Mouse (Mus musculus): ENCODE results near the gene Ric8a. TPM values are rescaled to one million over a fixed set of nuclear protein-coding genes. Genes with fewer than 3 reads are reported as not detected.
"Not testable (repeated sequence)": the region's sequence is repeated elsewhere in the genome, so short reads cannot be mapped to it uniquely, and the experiment has no call there.

Ric8a gene
- total and polyA plus RNA-seq, 2 experiments from 2014 or later, result 91.8 to 98.8 TPM

GRCm38 (mm10) chr7:140874224-140874623, 17.5 kb downstream of the Ric8a start:
- no peak overlapping the region for H3K9ac ChIP-seq
- no peaks in the 10 kb centered on the region for H3K4me1 ChIP-seq (ENCODE audit: insufficient read depth)
- H3K4me3 ChIP-seq (ENCODE audit: low read depth, low read length), result no peak overlapping the region
- no peaks in the 10 kb centered on the region for H3K27me3 ChIP-seq (ENCODE audit: insufficient read depth, low read length)
- H3K9me3 ChIP-seq (ENCODE audit: low read length), result no peaks in the 10 kb centered on the region
- no peak for DNase-seq
- ATAC-seq, result no peak
- 91% methylated on average over 4 of the region's 4 CpGs for WGBS
- no peak overlapping the region for H3K4me2 ChIP-seq (ENCODE audit: low read depth)
- TF ChIP-seq CTCF (IDR thresholded peaks at IDR 0.05; ENCODE audit: low read depth), result no peak
- H3K27ac ChIP-seq (ENCODE audit: low read depth, low read length), result no peak overlapping the region
- peaks cover 19% of the 10 kb centered on the region for H3K36me3 ChIP-seq (ENCODE audit: insufficient read depth)

GRCm38 (mm10) chr7:140877364-140877763, 20.6 kb downstream of the Ric8a start:
- Histone ChIP-seq H3K4me1 (ENCODE audit: insufficient read depth) (no peaks in the 10 kb centered on the region), H3K4me2 (ENCODE audit: low read depth) (no peak overlapping the region), H3K27ac (ENCODE audit: low read depth, low read length) (no peak overlapping the region), H3K4me3 (ENCODE audit: low read depth, low read length) (no peak overlapping the region), H3K9ac (no peak overlapping the region), H3K9me3 (ENCODE audit: low read length) (no peaks in the 10 kb centered on the region), H3K36me3 (ENCODE audit: insufficient read depth) (peaks cover 19% of the 10 kb centered on the region), H3K27me3 (ENCODE audit: insufficient read depth, low read length) (no peaks in the 10 kb centered on the region)
- DNase-seq (no peak), ATAC-seq (no peak)
- no peak for TF ChIP-seq CTCF (IDR thresholded peaks at IDR 0.05; ENCODE audit: low read depth)
- 85% methylated on average over 6 of the region's 6 CpGs for WGBS

DNA sequence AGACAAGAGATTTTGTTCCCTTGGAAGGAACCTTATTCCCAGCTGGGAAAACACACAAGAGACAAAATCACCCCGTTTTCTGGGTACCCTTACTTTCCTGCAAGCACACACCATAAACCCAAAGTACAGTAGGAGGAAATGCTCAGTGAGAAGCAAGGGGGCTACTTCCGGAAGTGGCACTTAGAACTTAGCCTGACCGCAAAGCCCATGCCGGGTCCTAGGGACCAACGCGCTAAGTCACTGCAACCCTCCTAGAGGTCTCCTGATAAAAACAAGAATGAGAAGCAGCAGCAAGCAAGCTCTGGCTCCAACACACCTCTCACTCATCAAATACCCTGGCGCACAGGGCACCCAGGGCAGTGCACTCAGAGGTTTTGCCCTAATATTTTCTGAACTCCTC, 22.6 kb downstream of the Ric8a start:
- no peak for DNase-seq

DNA sequence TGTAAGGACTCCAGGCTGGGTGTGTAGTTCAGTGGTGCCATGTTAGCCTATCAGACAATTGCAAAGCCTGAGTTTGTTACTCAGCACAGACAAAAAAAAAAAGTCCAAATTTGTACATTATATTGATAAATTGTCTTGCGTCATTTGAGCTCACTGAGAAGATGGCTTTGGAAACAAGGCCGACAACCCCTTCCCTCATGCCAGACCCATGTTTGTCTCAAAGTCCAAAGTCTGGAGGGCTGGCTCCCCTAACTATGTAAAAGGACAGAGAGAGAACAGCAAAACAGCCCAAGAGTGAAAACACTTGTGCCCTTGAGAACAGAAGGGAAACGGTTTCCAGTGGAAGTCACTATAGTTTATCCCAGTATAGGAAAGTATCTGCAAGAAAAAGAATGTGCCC, 23.7 kb downstream of the Ric8a start:
- DNase-seq (no peak), ATAC-seq (no peak)
- Histone ChIP-seq H3K27me3 (ENCODE audit: insufficient read depth, low read length) (no peaks in the 10 kb centered on the region), H3K4me1 (ENCODE audit: insufficient read depth) (peaks cover 3% of the 10 kb centered on the region; the same call in 1 of the 2 replicates), H3K9ac (no peak overlapping the region), H3K9me3 (ENCODE audit: low read length) (no peaks in the 10 kb centered on the region), H3K4me3 (ENCODE audit: low read depth, low read length) (no peak overlapping the region), H3K36me3 (ENCODE audit: insufficient read depth) (peaks cover 19% of the 10 kb centered on the region), H3K4me2 (ENCODE audit: low read depth) (no peak overlapping the region), H3K27ac (ENCODE audit: low read depth, low read length) (no peak overlapping the region)
- 88% methylated on average over 3 of the region's 3 CpGs for WGBS
- TF ChIP-seq CTCF (IDR thresholded peaks at IDR 0.05; ENCODE audit: low read depth), result no peak

More for the DNA sequence above, 22.6 kb downstream of the Ric8a start:
- no peak overlapping the region for H3K9ac ChIP-seq
- peaks cover 3% of the 10 kb centered on the region; the same call in 1 of the 2 replicates for H3K4me1 ChIP-seq (ENCODE audit: insufficient read depth)
- H3K9me3 ChIP-seq (ENCODE audit: low read length), result no peaks in the 10 kb centered on the region
- TF ChIP-seq CTCF (IDR thresholded peaks at IDR 0.05; ENCODE audit: low read depth), result no peak
- no peak for ATAC-seq
- no peak overlapping the region for H3K4me2 ChIP-seq (ENCODE audit: low read depth)
- H3K27me3 ChIP-seq (ENCODE audit: insufficient read depth, low read length), result no peaks in the 10 kb centered on the region
- no peak overlapping the region for H3K27ac ChIP-seq (ENCODE audit: low read depth, low read length)
- H3K36me3 ChIP-seq (ENCODE audit: insufficient read depth), result peaks cover 22% of the 10 kb centered on the region
- WGBS, result 89% methylated on average over 7 of the region's 7 CpGs
- no peak overlapping the region for H3K4me3 ChIP-seq (ENCODE audit: low read depth, low read length)

GRCm38 (mm10) chr7:140880865-140881515, 24.2 kb downstream of the Ric8a start:
- Histone ChIP-seq H3K4me3 (ENCODE audit: low read depth, low read length) (peak overlapping the region; percentile 99), H3K9me3 (ENCODE audit: low read length) (no peaks in the 10 kb centered on the region), H3K27me3 (ENCODE audit: insufficient read depth, low read length) (no peaks in the 10 kb centered on the region), H3K4me2 (ENCODE audit: low read depth) (peak overlapping the region; percentile 72), H3K4me1 (ENCODE audit: insufficient read depth) (peaks cover 3% of the 10 kb centered on the region; the same call in 1 of the 2 replicates), H3K9ac (peak overlapping the region; percentile 91; the same call in 1 of the 2 replicates), H3K27ac (ENCODE audit: low read depth, low read length) (no peak overlapping the region), H3K36me3 (ENCODE audit: insufficient read depth) (peaks cover 18% of the 10 kb centered on the region)
- TF ChIP-seq CTCF (IDR thresholded peaks at IDR 0.05; ENCODE audit: low read depth), result no peak
- DNase-seq, result no peak
- WGBS, result 24% methylated on average over 8 of the region's 8 CpGs
- no peak for ATAC-seq

GRCm38 (mm10) chr7:140881696-140882468, 25.1 kb downstream of the Ric8a start, which contains the start of the genes Psmd13 and Sirt3:
Gene Psmd13 (plus strand): TSS chr7:140881968.
Gene Sirt3 (minus strand): TSS chr7:140882309.
- peak within 1 kb of the TSS; percentile 99 for H3K4me3 ChIP-seq (ENCODE audit: low read depth, low read length)
- H3K36me3 ChIP-seq (ENCODE audit: insufficient read depth), result peaks cover 23% of the 10 kb centered on the region
- peak; percentile 96 for DNase-seq
- TF ChIP-seq CTCF (IDR thresholded peaks at IDR 0.05; ENCODE audit: low read depth), result no peak
- H3K9me3 ChIP-seq (ENCODE audit: low read length), result no peaks in the 10 kb centered on the region
- peak; percentile 99 for ATAC-seq
- peak within 1 kb of the TSS; percentile 93 for H3K27ac ChIP-seq (ENCODE audit: low read depth, low read length)
- H3K27me3 ChIP-seq (ENCODE audit: insufficient read depth, low read length), result no peaks in the 10 kb centered on the region
- peak within 1 kb of the TSS; percentile 72 for H3K4me2 ChIP-seq (ENCODE audit: low read depth)
- peaks cover 3% of the 10 kb centered on the region; the same call in 1 of the 2 replicates for H3K4me1 ChIP-seq (ENCODE audit: insufficient read depth)
- H3K9ac ChIP-seq, result peak within 1 kb of the TSS; percentile 91
- WGBS, result under 1% methylated on average over 59 of the region's 59 CpGs

DNA sequence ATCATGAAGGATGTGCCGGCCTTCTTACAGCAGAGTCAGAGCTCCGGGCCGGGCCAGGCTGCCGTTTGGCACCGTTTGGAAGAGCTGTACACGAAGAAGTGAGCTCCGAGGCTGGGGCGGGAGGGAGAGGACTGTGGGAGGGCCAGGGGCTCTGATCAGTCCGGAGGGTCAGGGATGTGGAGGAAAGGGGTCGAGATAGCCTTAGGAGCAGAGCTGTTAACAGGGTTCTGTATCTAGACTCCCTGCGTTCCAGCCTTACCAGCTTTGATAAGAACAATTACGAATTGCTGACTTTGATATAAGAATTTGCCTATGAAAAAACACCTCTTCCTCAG, 25.7 kb downstream of the Ric8a start:
- Histone ChIP-seq H3K27me3 (ENCODE audit: insufficient read depth, low read length) (no peaks in the 10 kb centered on the region), H3K9ac (peak overlapping the region; percentile 91), H3K4me1 (ENCODE audit: insufficient read depth) (peaks cover 3% of the 10 kb centered on the region; the same call in 1 of the 2 replicates), H3K9me3 (ENCODE audit: low read length) (no peaks in the 10 kb centered on the region), H3K36me3 (ENCODE audit: insufficient read depth) (peaks cover 27% of the 10 kb centered on the region), H3K27ac (ENCODE audit: low read depth, low read length) (peak overlapping the region; percentile 93), H3K4me2 (ENCODE audit: low read depth) (peak overlapping the region; percentile 72), H3K4me3 (ENCODE audit: low read depth, low read length) (peak overlapping the region; percentile 99)
- DNase-seq, result no peak
- WGBS, result under 1% methylated on average over 12 of the region's 12 CpGs
- no peak for TF ChIP-seq CTCF (IDR thresholded peaks at IDR 0.05; ENCODE audit: low read depth)
- peak; percentile 51 for ATAC-seq

GRCm38 (mm10) chr7:140890636-140891035, 33.9 kb downstream of the Ric8a start:
- H3K27me3 ChIP-seq (ENCODE audit: insufficient read depth, low read length); H3K27ac ChIP-seq (ENCODE audit: low read depth, low read length); H3K4me3 ChIP-seq (ENCODE audit: low read depth, low read length); H3K9ac ChIP-seq; H3K4me1 ChIP-seq (ENCODE audit: insufficient read depth); DNase-seq; H3K4me2 ChIP-seq (ENCODE audit: low read depth); H3K9me3 ChIP-seq (ENCODE audit: low read length); ATAC-seq: not testable (repeated sequence)
- H3K36me3 ChIP-seq (ENCODE audit: insufficient read depth), result peaks cover 74% of the 10 kb centered on the region
- 97% methylated on average over 16 of the region's 16 CpGs for WGBS

Data from forebrain, postnatal 0 days (tissue).